Mouse (Mus musculus) megakaryocyte, embryonic 14.5 days (primary cell): ENCODE results near the gene Pank2.

Experiments
- FLI1 ChIP-seq: IDR thresholded peaks from 2 replicates; pipeline ENCODE4 v1.6.1; 2012; ENCODE audit warnings: low read length, inconsistent platforms, mixed read lengths
- GATA1 ChIP-seq: IDR thresholded peaks from 3 replicates; pipeline ENCODE4 v1.6.1; 2012; ENCODE audit warnings: mixed read lengths, low read length, inconsistent platforms, borderline replicate concordance

DNA sequence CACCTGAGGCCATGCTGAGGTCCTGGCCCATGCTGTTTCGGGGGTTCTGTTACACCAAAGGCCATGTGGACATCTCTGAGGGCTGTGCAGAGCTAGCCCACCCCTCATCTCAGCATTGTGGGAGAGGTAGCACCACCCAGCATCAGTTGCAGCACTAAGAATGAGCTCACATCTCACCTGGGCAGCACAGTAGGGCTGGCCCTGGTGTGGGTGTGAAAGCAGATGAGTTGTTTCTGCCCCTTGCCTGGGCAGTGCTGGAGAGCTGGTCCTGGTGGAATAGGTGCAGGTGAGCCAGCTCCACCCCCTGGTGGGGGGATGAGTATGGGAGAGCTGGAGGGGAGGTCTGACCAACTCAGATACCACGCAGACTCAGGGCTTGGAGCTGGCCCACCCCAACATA, 53.9 kb downstream of the Pank2 start:
- TF ChIP-seq GATA1 (no peak), FLI1 (no peak)
